Mouse (Mus musculus): ENCODE results near the gene Eef1akmt1. TPM values are rescaled to one million over a fixed set of nuclear protein-coding genes. Genes with fewer than 3 reads are reported as not detected.
A peak's percentile ranks its signal among the peaks of the same experiment; 100 is the strongest.

Eef1akmt1 gene
- polyA plus RNA-seq, 1 experiment from 2014 or later = 108 TPM

DNA sequence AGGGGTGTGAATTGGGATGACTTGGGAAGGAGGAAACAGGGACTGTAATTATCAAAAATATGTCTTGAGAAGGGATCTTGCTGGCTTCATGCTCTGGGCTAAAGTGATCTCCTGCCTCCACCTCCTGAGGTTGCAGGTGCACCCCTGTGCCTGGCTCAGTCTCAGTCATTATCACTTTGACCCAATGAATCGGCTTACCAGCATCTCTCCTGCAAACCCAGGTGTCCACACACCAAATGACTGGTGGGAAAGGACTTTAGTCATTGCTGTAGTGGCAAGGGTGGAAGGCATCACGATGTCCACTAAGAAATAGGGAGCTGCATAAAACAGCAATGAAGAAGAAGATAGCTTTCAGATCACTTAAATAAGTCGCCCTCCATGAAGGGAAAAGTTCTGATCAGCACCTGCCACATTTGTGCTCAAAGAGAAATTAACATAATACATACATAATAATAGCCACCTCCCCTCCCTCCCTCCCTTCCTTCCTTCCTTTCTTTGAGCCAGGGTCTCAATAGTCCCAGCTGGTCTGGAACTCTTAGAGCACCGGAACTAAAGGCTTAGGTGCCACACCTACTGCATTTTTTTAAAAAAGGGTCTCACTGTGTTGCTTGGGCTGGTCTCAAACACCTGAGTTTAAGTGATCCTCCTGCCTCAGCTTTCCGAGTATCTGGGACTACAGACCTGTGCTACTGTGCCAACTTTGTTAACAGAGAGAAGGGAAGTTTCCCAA, 41.5 kb downstream of the Eef1akmt1 start:
- 66% methylated on average over 5 of the region's 5 CpGs for WGBS

DNA sequence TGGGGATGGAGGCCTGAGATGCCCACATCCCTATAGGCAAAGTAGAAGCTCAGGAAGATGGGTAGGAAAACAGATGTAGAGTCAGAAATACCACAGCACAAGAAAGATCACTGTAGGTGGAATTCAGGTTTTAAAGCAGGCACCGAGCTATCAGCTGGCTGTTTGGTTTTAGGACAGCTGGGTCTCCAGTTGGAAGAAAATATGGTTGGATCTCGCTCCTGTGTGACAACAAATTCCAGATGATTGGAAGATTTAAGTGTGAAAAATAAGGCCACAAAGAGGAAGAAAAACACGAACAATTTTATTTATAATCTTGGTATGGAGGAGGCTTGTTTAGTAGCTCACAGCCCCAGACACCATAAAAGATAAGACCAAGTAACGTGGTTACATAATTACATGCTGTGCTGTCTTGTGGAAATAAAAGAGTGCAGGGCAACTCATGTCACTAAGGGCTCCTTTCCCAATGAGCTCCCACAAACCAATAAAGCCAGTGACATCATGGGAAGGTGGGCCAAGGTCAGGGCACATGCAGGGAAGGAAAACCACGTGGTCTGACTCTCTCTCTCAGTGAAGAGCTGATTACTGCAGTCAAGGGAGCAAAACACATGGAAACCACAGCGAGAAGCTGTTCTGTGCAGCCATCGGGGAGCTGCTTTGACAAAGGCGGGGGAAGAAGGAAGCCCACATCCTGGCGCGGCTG, 42.2 kb downstream of the Eef1akmt1 start:
- H3K4me1 ChIP-seq = peaks cover 10% of the 10 kb centered on the region
- WGBS = 60% methylated on average over 10 of the region's 10 CpGs
- no peak overlapping the region for H3K4me2 ChIP-seq
- no peak overlapping the region for H3K27ac ChIP-seq
- ATAC-seq (ENCODE audit: insufficient number of reproducible peaks, insufficient read depth, low FRiP score, low TSS enrichment, low read depth) = no peak
- no peak overlapping the region for H3K4me3 ChIP-seq
- H3K9ac ChIP-seq = no peak overlapping the region
- H3K36me3 ChIP-seq = no peaks in the 10 kb centered on the region
- H3K27me3 ChIP-seq = peaks cover 17% of the 10 kb centered on the region
- no peaks in the 10 kb centered on the region for H3K9me3 ChIP-seq

More for the DNA sequence above, 41.5 kb downstream of the Eef1akmt1 start:
- no peak overlapping the region for H3K4me2 ChIP-seq
- H3K9me3 ChIP-seq = no peaks in the 10 kb centered on the region
- no peak for ATAC-seq (ENCODE audit: insufficient number of reproducible peaks, insufficient read depth, low FRiP score, low TSS enrichment, low read depth)
- peaks cover 18% of the 10 kb centered on the region for H3K4me1 ChIP-seq
- H3K9ac ChIP-seq = no peak overlapping the region
- H3K27ac ChIP-seq = no peak overlapping the region
- no peaks in the 10 kb centered on the region for H3K36me3 ChIP-seq
- peaks cover 24% of the 10 kb centered on the region for H3K27me3 ChIP-seq
- no peak overlapping the region for H3K4me3 ChIP-seq

DNA sequence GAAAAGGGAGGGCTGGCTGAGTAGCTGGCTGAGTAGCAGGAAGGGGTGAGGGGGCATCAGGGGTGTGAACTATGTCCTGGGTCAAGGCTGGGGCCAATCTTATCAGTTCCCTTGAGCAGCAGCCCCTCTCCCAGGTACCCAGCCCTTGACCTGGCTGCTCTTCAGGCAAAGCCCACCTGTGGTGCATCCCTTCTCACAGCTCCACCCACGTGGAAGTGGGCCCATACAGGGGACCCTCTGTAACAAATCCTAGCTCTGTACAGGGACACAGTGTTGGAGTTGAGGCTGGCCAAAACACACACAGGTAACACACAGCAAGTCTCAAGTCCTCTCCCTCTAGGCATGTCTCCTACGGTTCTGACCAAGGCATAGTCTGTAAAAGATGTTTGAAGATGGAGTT, 43.8 kb downstream of the Eef1akmt1 start:
- Histone ChIP-seq H3K36me3 (no peaks in the 10 kb centered on the region), H3K4me3 (no peak overlapping the region), H3K9ac (no peak overlapping the region), H3K9me3 (no peaks in the 10 kb centered on the region), H3K4me1 (0 out of 2 replicates have a peak, but pooled peaks cover 6% of the 10 kb centered on the region), H3K4me2 (no peak overlapping the region), H3K27ac (no peak overlapping the region), H3K27me3 (peaks cover 24% of the 10 kb centered on the region)
- no peak for ATAC-seq (ENCODE audit: insufficient number of reproducible peaks, insufficient read depth, low FRiP score, low TSS enrichment, low read depth)
- WGBS = 43% methylated on average over 2 of the region's 2 CpGs

- H3K4me3 ChIP-seq = no peak overlapping the region
- no peaks in the 10 kb centered on the region for H3K9me3 ChIP-seq
- 0 out of 2 replicates have a peak, but pooled peaks cover 6% of the 10 kb centered on the region for H3K4me1 ChIP-seq
- no peak overlapping the region for H3K4me2 ChIP-seq
- H3K27me3 ChIP-seq = peaks cover 27% of the 10 kb centered on the region
- H3K9ac ChIP-seq = no peak overlapping the region
- H3K27ac ChIP-seq = no peak overlapping the region
- no peak for ATAC-seq (ENCODE audit: insufficient number of reproducible peaks, insufficient read depth, low FRiP score, low TSS enrichment, low read depth)
- WGBS = 51% methylated on average over 7 of the region's 7 CpGs
- no peaks in the 10 kb centered on the region for H3K36me3 ChIP-seq
Measured at GRCm38 (mm10) chr14:57527122-57527521, 44.3 kb downstream of the Eef1akmt1 start.

GRCm38 (mm10) chr14:57526050-57526623, 45.3 kb downstream of the Eef1akmt1 start:
- Histone ChIP-seq H3K4me2 (peak overlapping the region; percentile 68), H3K36me3 (no peaks in the 10 kb centered on the region), H3K27me3 (peaks cover 27% of the 10 kb centered on the region), H3K9me3 (no peaks in the 10 kb centered on the region), H3K4me3 (peak overlapping the region; percentile 74), H3K9ac (no peak overlapping the region), H3K27ac (no peak overlapping the region), H3K4me1 (0 out of 2 replicates have a peak, but pooled peaks cover 6% of the 10 kb centered on the region)
- WGBS = 52% methylated on average over 10 of the region's 10 CpGs
- ATAC-seq (ENCODE audit: insufficient number of reproducible peaks, insufficient read depth, low FRiP score, low TSS enrichment, low read depth) = no peak

- peak; percentile 79 for ATAC-seq (ENCODE audit: insufficient number of reproducible peaks, insufficient read depth, low FRiP score, low TSS enrichment, low read depth)
- Histone ChIP-seq H3K4me1 (0 out of 2 replicates have a peak, but pooled peaks cover 6% of the 10 kb centered on the region), H3K36me3 (no peaks in the 10 kb centered on the region), H3K27ac (peak overlapping the region; percentile 57; the same call in 1 of the 2 replicates), H3K9ac (peak overlapping the region; percentile 68), H3K4me2 (peak overlapping the region; percentile 68), H3K4me3 (peak overlapping the region; percentile 74), H3K27me3 (peaks cover 27% of the 10 kb centered on the region), H3K9me3 (no peaks in the 10 kb centered on the region)
- under 1% methylated on average over 39 of the region's 60 CpGs for WGBS
Measured at GRCm38 (mm10) chr14:57525388-57526049, 45.9 kb downstream of the Eef1akmt1 start.

GRCm38 (mm10) chr14:57524671-57525387, 46.6 kb downstream of the Eef1akmt1 start, which contains the start of gene Il17d:
Gene Il17d, plus strand, starts transcription at chr14:57524777.
- Histone ChIP-seq H3K27me3 (peaks cover 27% of the 10 kb centered on the region), H3K9me3 (no peaks in the 10 kb centered on the region), H3K4me3 (peak within 1 kb of the TSS; percentile 74), H3K9ac (peak within 1 kb of the TSS; percentile 68), H3K27ac (peak within 1 kb of the TSS; percentile 57; the same call in 1 of the 2 replicates), H3K4me2 (peak within 1 kb of the TSS; percentile 68), H3K4me1 (0 out of 2 replicates have a peak, but pooled peaks cover 6% of the 10 kb centered on the region), H3K36me3 (no peaks in the 10 kb centered on the region)
- under 1% methylated on average over 47 of the region's 104 CpGs for WGBS
- peak; percentile 27; the same call in 1 of the 2 replicates for ATAC-seq (ENCODE audit: insufficient number of reproducible peaks, insufficient read depth, low FRiP score, low TSS enrichment, low read depth)

- Histone ChIP-seq H3K27me3 (peaks cover 27% of the 10 kb centered on the region), H3K9me3 (no peaks in the 10 kb centered on the region), H3K36me3 (no peaks in the 10 kb centered on the region), H3K27ac (no peak overlapping the region), H3K9ac (no peak overlapping the region), H3K4me3 (0 out of 2 replicates have a peak overlapping the region, but pooled peaks have one; percentile 74), H3K4me2 (peak overlapping the region; percentile 68; the same call in 1 of the 2 replicates), H3K4me1 (0 out of 2 replicates have a peak, but pooled peaks cover 6% of the 10 kb centered on the region)
- WGBS = 85% methylated on average over 9 of the region's 9 CpGs
- ATAC-seq (ENCODE audit: insufficient number of reproducible peaks, insufficient read depth, low FRiP score, low TSS enrichment, low read depth) = no peak
Measured at GRCm38 (mm10) chr14:57523762-57524161, 47.6 kb downstream of the Eef1akmt1 start.

- H3K9ac ChIP-seq = no peak overlapping the region
- WGBS = 88% methylated on average over 7 of the region's 7 CpGs
- 0 out of 2 replicates have a peak, but pooled peaks cover 6% of the 10 kb centered on the region for H3K36me3 ChIP-seq
- no peak for ATAC-seq (ENCODE audit: insufficient number of reproducible peaks, insufficient read depth, low FRiP score, low TSS enrichment, low read depth)
- H3K9me3 ChIP-seq = no peaks in the 10 kb centered on the region
- H3K4me1 ChIP-seq = 0 out of 2 replicates have a peak, but pooled peaks cover 4% of the 10 kb centered on the region
- no peak overlapping the region for H3K4me2 ChIP-seq
- no peak overlapping the region for H3K4me3 ChIP-seq
- no peak overlapping the region for H3K27ac ChIP-seq
- no peaks in the 10 kb centered on the region for H3K27me3 ChIP-seq
Measured at GRCm38 (mm10) chr14:57517001-57517400, 54.4 kb downstream of the Eef1akmt1 start.

GRCm38 (mm10) chr14:57515156-57515762, 56.2 kb downstream of the Eef1akmt1 start:
- Histone ChIP-seq H3K36me3 (0 out of 2 replicates have a peak, but pooled peaks cover 6% of the 10 kb centered on the region), H3K27me3 (no peaks in the 10 kb centered on the region), H3K9me3 (no peaks in the 10 kb centered on the region), H3K4me1 (0 out of 2 replicates have a peak, but pooled peaks cover 4% of the 10 kb centered on the region), H3K9ac (no peak overlapping the region), H3K27ac (no peak overlapping the region), H3K4me2 (no peak overlapping the region), H3K4me3 (no peak overlapping the region)
- WGBS = 71% methylated on average over 6 of the region's 6 CpGs
- ATAC-seq (ENCODE audit: insufficient number of reproducible peaks, insufficient read depth, low FRiP score, low TSS enrichment, low read depth) = no peak
